Mouse (Mus musculus): Measurements from ENCODE around the gene Gper1.

- no peak for TF ChIP-seq CTCF (IDR thresholded peaks at IDR 0.05; ENCODE audit: borderline replicate concordance, control insufficient read depth, extremely low read depth, insufficient read depth, low read length, poor library complexity)
- no peak for TF ChIP-seq POLR2A (IDR thresholded peaks at IDR 0.05; ENCODE audit: control insufficient read depth, extremely low read depth, insufficient read depth, low read length, poor library complexity)
These were observed 43.4 kb downstream of the Gper1 start for GRCm38 (mm10) chr5:139466373-139466772.
